Mouse (Mus musculus): ENCODE results near the gene Lrp8. TPM values are rescaled to one million over a fixed set of nuclear protein-coding genes. Genes with fewer than 3 reads are reported as not detected.

Gene Lrp8
- polyA plus RNA-seq, 1 experiment from 2014 or later, result 3.5 TPM

GRCm38 (mm10) chr4:107889731-107890432 lies 87.8 kb downstream of the Lrp8 start, which contains the start of gene 0610037L13Rik:
Gene 0610037L13Rik (plus strand): TSS chr4:107889813.
- H3K9ac ChIP-seq, result peak within 1 kb of the TSS; percentile 74
- peaks cover 54% of the 10 kb centered on the region for H3K36me3 ChIP-seq
- H3K4me3 ChIP-seq (replicated peaks), result peak within 1 kb of the TSS; percentile 73
- DNase-seq, result peak; percentile 94
- peak within 1 kb of the TSS; percentile 90 for H3K4me2 ChIP-seq
- peak; percentile 94 for ATAC-seq (ENCODE audit: low read depth)
- H3K9me3 ChIP-seq (replicated peaks), result no peaks in the 10 kb centered on the region
- peaks cover 31% of the 10 kb centered on the region for H3K4me1 ChIP-seq (replicated peaks)
- H3K27ac ChIP-seq, result peak within 1 kb of the TSS; percentile 84
- under 1% methylated on average over 48 of the region's 48 CpGs for WGBS (ENCODE audit: insufficient replicate concordance)
- H3K27me3 ChIP-seq, result no peaks in the 10 kb centered on the region

GRCm38 (mm10) chr4:107892663-107893062 lies 90.6 kb downstream of the Lrp8 start:
- 59% methylated on average over 2 of the region's 2 CpGs for WGBS (ENCODE audit: insufficient replicate concordance)
- Histone ChIP-seq H3K36me3 (peaks cover 48% of the 10 kb centered on the region), H3K9me3 (replicated peaks) (no peaks in the 10 kb centered on the region)

GRCm38 (mm10) chr4:107899211-107899927 lies 97.3 kb downstream of the Lrp8 start:
- H3K27ac ChIP-seq, result peak overlapping the region; percentile 78

More at GRCm38 (mm10) chr4:107892663-107893062, 90.6 kb downstream of the Lrp8 start:
- H3K27ac ChIP-seq, result no peak overlapping the region; the same call in 1 of the 2 replicates
- no peak for ATAC-seq (ENCODE audit: low read depth)
- H3K4me3 ChIP-seq (replicated peaks), result no peak overlapping the region
- no peaks in the 10 kb centered on the region for H3K27me3 ChIP-seq
- H3K4me2 ChIP-seq, result no peak overlapping the region
- H3K9ac ChIP-seq, result no peak overlapping the region
- DNase-seq, result no peak
- H3K4me1 ChIP-seq (replicated peaks), result peaks cover 28% of the 10 kb centered on the region

GRCm38 (mm10) chr4:107900206-107900605 lies 98.1 kb downstream of the Lrp8 start:
- Histone ChIP-seq H3K4me1 (replicated peaks) (peaks cover 34% of the 10 kb centered on the region), H3K4me3 (replicated peaks) (no peak overlapping the region), H3K4me2 (peak overlapping the region; percentile 9; the same call in 1 of the 2 replicates), H3K9me3 (replicated peaks) (no peaks in the 10 kb centered on the region), H3K27ac (peak overlapping the region; percentile 78), H3K36me3 (peaks cover 47% of the 10 kb centered on the region), H3K9ac (0 out of 2 replicates have a peak overlapping the region, but pooled peaks have one; percentile 22), H3K27me3 (no peaks in the 10 kb centered on the region)
- 72% methylated on average over 3 of the region's 3 CpGs for WGBS (ENCODE audit: insufficient replicate concordance)
- ATAC-seq (ENCODE audit: low read depth) (peak; percentile 53), DNase-seq (no peak)

More at GRCm38 (mm10) chr4:107899211-107899927, 97.3 kb downstream of the Lrp8 start:
- no peak overlapping the region for H3K4me3 ChIP-seq (replicated peaks)
- DNase-seq (no peak), ATAC-seq (ENCODE audit: low read depth) (peak; percentile 57)
- H3K4me2 ChIP-seq, result peak overlapping the region; percentile 9; the same call in 1 of the 2 replicates
- H3K36me3 ChIP-seq, result peaks cover 44% of the 10 kb centered on the region
- no peaks in the 10 kb centered on the region for H3K9me3 ChIP-seq (replicated peaks)
- 67% methylated on average over 5 of the region's 5 CpGs for WGBS (ENCODE audit: insufficient replicate concordance)
- H3K27me3 ChIP-seq, result no peaks in the 10 kb centered on the region
- peaks cover 29% of the 10 kb centered on the region for H3K4me1 ChIP-seq (replicated peaks)
- no peak overlapping the region for H3K9ac ChIP-seq

- DNase-seq (peak; percentile 11), ATAC-seq (ENCODE audit: low read depth) (peak; percentile 57)
- Histone ChIP-seq H3K9me3 (replicated peaks) (no peaks in the 10 kb centered on the region), H3K4me1 (replicated peaks) (peaks cover 26% of the 10 kb centered on the region), H3K36me3 (peaks cover 52% of the 10 kb centered on the region), H3K27me3 (no peaks in the 10 kb centered on the region), H3K9ac (no peak overlapping the region), H3K4me3 (replicated peaks) (no peak overlapping the region), H3K27ac (no peak overlapping the region), H3K4me2 (no peak overlapping the region)
- 22% methylated on average over 10 of the region's 10 CpGs for WGBS (ENCODE audit: insufficient replicate concordance)
These were observed 102.2 kb downstream of the Lrp8 start for GRCm38 (mm10) chr4:107904252-107904651.

GRCm38 (mm10) chr4:107906561-107906960 lies 104.5 kb downstream of the Lrp8 start:
- Histone ChIP-seq H3K36me3 (peaks cover 68% of the 10 kb centered on the region), H3K9ac (no peak overlapping the region), H3K4me1 (replicated peaks) (peaks cover 15% of the 10 kb centered on the region; the same call in 1 of the 2 replicates), H3K27me3 (no peaks in the 10 kb centered on the region), H3K4me2 (no peak overlapping the region), H3K4me3 (replicated peaks) (no peak overlapping the region), H3K27ac (no peak overlapping the region), H3K9me3 (replicated peaks) (no peaks in the 10 kb centered on the region)
- ATAC-seq (ENCODE audit: low read depth), result no peak
- WGBS (ENCODE audit: insufficient replicate concordance), result 73% methylated on average over 9 of the region's 9 CpGs
- DNase-seq, result no peak

- H3K9me3 ChIP-seq (replicated peaks), result no peaks in the 10 kb centered on the region
- H3K9ac ChIP-seq, result no peak overlapping the region
- H3K36me3 ChIP-seq, result peaks cover 71% of the 10 kb centered on the region
- H3K4me3 ChIP-seq (replicated peaks), result no peak overlapping the region
- ATAC-seq (ENCODE audit: low read depth), result no peak
- H3K4me1 ChIP-seq (replicated peaks), result no peaks in the 10 kb centered on the region
- WGBS (ENCODE audit: insufficient replicate concordance), result 83% methylated on average over 4 of the region's 4 CpGs
- no peak for DNase-seq
- no peak overlapping the region for H3K4me2 ChIP-seq
- H3K27me3 ChIP-seq, result no peaks in the 10 kb centered on the region
- H3K27ac ChIP-seq, result no peak overlapping the region
These were observed 108.0 kb downstream of the Lrp8 start for GRCm38 (mm10) chr4:107910020-107910419.

- H3K27ac ChIP-seq, result 0 out of 2 replicates have a peak overlapping the region, but pooled peaks have one; percentile 86
- 85% methylated on average over 2 of the region's 2 CpGs for WGBS (ENCODE audit: insufficient replicate concordance)
- no peaks in the 10 kb centered on the region for H3K9me3 ChIP-seq (replicated peaks)
- H3K36me3 ChIP-seq, result no peaks in the 10 kb centered on the region
- DNase-seq (no peak), ATAC-seq (ENCODE audit: low read depth) (no peak)
- H3K9ac ChIP-seq, result no peak overlapping the region
- H3K4me2 ChIP-seq, result no peak overlapping the region
- H3K27me3 ChIP-seq, result no peaks in the 10 kb centered on the region
- H3K4me3 ChIP-seq (replicated peaks), result no peak overlapping the region
- peaks cover 33% of the 10 kb centered on the region for H3K4me1 ChIP-seq (replicated peaks)
These were observed 118.3 kb downstream of the Lrp8 start for GRCm38 (mm10) chr4:107920336-107920735.

- peak overlapping the region; percentile 82 for H3K4me2 ChIP-seq
- H3K9me3 ChIP-seq (replicated peaks), result no peaks in the 10 kb centered on the region
- no peaks in the 10 kb centered on the region for H3K36me3 ChIP-seq
- DNase-seq (peak; percentile 5), ATAC-seq (ENCODE audit: low read depth) (peak; percentile 42; the same call in 1 of the 2 replicates)
- H3K27ac ChIP-seq, result peak overlapping the region; percentile 86
- peak overlapping the region; percentile 86 for H3K9ac ChIP-seq
- 52% methylated on average over 8 of the region's 8 CpGs for WGBS (ENCODE audit: insufficient replicate concordance)
- H3K27me3 ChIP-seq, result no peaks in the 10 kb centered on the region
- H3K4me1 ChIP-seq (replicated peaks), result peaks cover 33% of the 10 kb centered on the region
- H3K4me3 ChIP-seq (replicated peaks), result peak overlapping the region; percentile 74
These were observed 119.2 kb downstream of the Lrp8 start for GRCm38 (mm10) chr4:107921152-107921695.

GRCm38 (mm10) chr4:107921952-107922351 lies 119.9 kb downstream of the Lrp8 start:
- H3K27me3 ChIP-seq, result no peaks in the 10 kb centered on the region
- no peaks in the 10 kb centered on the region for H3K9me3 ChIP-seq (replicated peaks)
- H3K9ac ChIP-seq, result peak overlapping the region; percentile 86
- peak overlapping the region; percentile 74 for H3K4me3 ChIP-seq (replicated peaks)
- peak; percentile 48 for DNase-seq
- H3K36me3 ChIP-seq, result no peaks in the 10 kb centered on the region
- H3K27ac ChIP-seq, result peak overlapping the region; percentile 86
- peak overlapping the region; percentile 82 for H3K4me2 ChIP-seq
- peaks cover 33% of the 10 kb centered on the region for H3K4me1 ChIP-seq (replicated peaks)
- WGBS (ENCODE audit: insufficient replicate concordance), result 22% methylated on average over 4 of the region's 4 CpGs
- peak; percentile 53 for ATAC-seq (ENCODE audit: low read depth)

All from liver, embryonic 13.5 days (tissue).